Mouse (Mus musculus): ENCODE measurements around the gene Kif3b. TPM values are rescaled to one million over a fixed set of nuclear protein-coding genes. Genes with fewer than 3 reads are reported as not detected.
"Not testable (repeated sequence)": the region's sequence is repeated elsewhere in the genome, so short reads cannot be mapped to it uniquely, and the experiment has no call there.

Gene Kif3b
- polyA plus RNA-seq, 1 experiment from 2014 or later: 7.5 TPM

DNA sequence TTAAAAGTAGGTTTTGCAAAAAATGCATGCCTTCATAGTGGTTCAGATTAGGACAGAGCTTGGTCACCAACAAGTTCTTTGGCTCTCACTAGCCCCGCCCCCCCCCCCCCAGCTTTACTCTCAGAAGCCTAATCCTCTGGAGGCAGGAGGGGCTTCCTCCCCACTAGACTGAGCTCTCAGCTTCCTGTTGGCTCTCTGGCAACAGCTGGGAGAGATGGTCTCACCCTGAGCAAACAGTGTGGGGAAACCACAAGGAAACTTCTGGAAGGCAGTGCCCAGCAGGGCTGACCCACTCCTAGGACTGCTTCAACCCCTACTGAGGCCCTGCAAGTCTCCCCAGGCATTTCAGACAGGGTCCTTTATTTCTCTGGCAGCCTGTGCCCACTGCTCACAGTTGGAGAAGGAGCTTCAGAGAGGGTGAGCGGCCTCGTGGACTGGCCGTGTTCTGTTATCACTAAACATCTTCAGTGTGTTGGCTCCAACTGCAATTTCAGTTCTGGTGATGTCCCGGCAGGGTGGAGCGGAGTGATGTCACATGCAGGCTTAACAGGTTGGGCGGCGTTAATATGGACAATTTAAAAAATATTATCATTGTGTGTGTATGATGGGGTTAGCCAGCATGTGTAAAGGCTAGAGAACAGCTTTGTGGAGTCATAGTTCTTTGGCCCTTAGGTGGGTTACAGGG lies 20.8 kb upstream of the Kif3b start:
- not testable (repeated sequence) for H3K4me2 ChIP-seq; H3K27ac ChIP-seq (ENCODE audit: low read depth, low read length); H3K9ac ChIP-seq (ENCODE audit: low read length); H3K4me3 ChIP-seq (ENCODE audit: low read depth, low read length); H3K27me3 ChIP-seq (ENCODE audit: control insufficient read depth, insufficient read depth, low read length); DNase-seq (ENCODE audit: low spot score, missing footprints); H3K4me1 ChIP-seq (ENCODE audit: control insufficient read depth, insufficient read depth, low read length); H3K9me3 ChIP-seq (ENCODE audit: control insufficient read depth, low read length)
- peak; percentile 52 for ATAC-seq (ENCODE audit: low FRiP score)
- 68% methylated on average over 8 of the region's 8 CpGs for WGBS
- peaks cover 13% of the 10 kb centered on the region for H3K36me3 ChIP-seq (ENCODE audit: control insufficient read depth, insufficient read depth, low read length)

DNA sequence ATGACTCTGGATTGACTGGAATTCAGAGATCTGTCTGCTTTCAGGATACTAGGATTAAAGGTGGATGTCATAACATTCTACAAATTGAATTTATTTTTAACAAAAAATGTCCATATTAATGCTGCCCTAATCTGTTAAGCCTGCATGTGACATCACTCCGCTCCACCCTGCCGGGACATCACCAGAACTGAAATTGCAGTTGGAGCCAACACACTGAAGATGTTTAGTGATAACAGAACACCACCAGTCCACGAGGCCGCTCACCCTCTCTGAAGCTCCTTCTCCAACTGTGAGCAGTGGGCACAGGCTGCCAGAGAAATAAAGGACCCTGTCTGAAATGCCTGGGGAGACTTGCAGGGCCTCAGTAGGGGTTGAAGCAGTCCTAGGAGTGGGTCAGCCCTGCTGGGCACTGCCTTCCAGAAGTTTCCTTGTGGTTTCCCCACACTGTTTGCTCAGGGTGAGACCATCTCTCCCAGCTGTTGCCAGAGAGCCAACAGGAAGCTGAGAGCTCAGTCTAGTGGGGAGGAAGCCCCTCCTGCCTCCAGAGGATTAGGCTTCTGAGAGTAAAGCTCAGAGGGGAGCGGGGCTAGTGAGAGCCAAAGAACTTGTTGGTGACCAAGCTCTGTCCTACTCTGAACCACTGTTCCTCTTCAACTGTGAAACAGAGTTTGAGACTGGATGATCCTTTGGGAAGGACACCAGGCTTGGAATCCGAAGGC lies 16.9 kb upstream of the Kif3b start:
- H3K9me3 ChIP-seq (ENCODE audit: control insufficient read depth, low read length); H3K4me2 ChIP-seq; DNase-seq (ENCODE audit: low spot score, missing footprints); H3K9ac ChIP-seq (ENCODE audit: low read length); H3K4me3 ChIP-seq (ENCODE audit: low read depth, low read length); H3K27me3 ChIP-seq (ENCODE audit: control insufficient read depth, insufficient read depth, low read length); H3K27ac ChIP-seq (ENCODE audit: low read depth, low read length); H3K36me3 ChIP-seq (ENCODE audit: control insufficient read depth, insufficient read depth, low read length); H3K4me1 ChIP-seq (ENCODE audit: control insufficient read depth, insufficient read depth, low read length): not testable (repeated sequence)
- 72% methylated on average over 6 of the region's 6 CpGs for WGBS
- peak; percentile 33; the same call in 1 of the 2 replicates for ATAC-seq (ENCODE audit: low FRiP score)

DNA sequence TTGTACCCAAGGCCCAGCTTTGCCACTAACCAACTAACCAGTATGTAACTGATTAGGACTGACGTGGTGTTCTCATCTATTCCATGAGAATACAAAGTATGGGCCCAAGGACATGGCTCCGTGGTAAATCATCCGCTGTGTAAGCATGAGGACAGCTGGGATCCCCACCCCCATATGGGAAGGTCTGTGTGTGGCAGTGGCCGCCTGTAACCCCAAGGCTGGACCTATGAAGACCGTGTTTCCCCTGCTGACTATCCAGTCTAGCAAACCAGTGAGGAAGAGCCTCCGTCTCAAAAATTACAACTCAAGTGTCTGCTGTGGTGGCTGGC lies 16.3 kb upstream of the Kif3b start:
- no peaks in the 10 kb centered on the region for H3K36me3 ChIP-seq (ENCODE audit: control insufficient read depth, insufficient read depth, low read length)
- H3K4me1 ChIP-seq (ENCODE audit: control insufficient read depth, insufficient read depth, low read length): no peaks in the 10 kb centered on the region
- H3K4me3 ChIP-seq (ENCODE audit: low read depth, low read length): no peak overlapping the region
- H3K9ac ChIP-seq (ENCODE audit: low read length): no peak overlapping the region
- no peak overlapping the region for H3K4me2 ChIP-seq
- no peaks in the 10 kb centered on the region for H3K9me3 ChIP-seq (ENCODE audit: control insufficient read depth, low read length)
- ATAC-seq (ENCODE audit: low FRiP score) (no peak), DNase-seq (ENCODE audit: low spot score, missing footprints) (no peak)
- 79% methylated on average over 6 of the region's 6 CpGs for WGBS
- no peaks in the 10 kb centered on the region for H3K27me3 ChIP-seq (ENCODE audit: control insufficient read depth, insufficient read depth, low read length)
- no peak overlapping the region for H3K27ac ChIP-seq (ENCODE audit: low read depth, low read length)

DNA sequence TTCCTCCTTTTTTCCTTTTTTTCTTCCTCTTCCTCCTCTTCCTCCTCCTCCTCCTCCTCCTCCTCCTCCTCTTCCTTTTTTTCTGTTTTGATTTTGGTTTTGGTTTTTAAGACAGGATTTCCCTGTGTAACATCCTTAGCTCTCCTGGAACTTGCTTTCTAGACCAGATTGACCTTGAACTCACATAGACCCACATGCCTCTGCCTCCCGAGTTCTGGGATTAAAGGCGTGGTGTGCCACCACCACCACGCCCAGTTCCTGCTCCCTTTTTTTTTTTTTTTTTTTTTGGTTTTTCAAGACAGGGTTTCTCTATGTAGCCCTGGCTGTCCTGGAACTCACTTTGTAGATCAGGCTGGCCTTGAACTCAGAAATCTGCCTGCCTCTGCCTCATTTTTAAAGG lies 15.6 kb upstream of the Kif3b start:
- H3K36me3 ChIP-seq (ENCODE audit: control insufficient read depth, insufficient read depth, low read length); H3K9me3 ChIP-seq (ENCODE audit: control insufficient read depth, low read length); DNase-seq (ENCODE audit: low spot score, missing footprints); ATAC-seq (ENCODE audit: low FRiP score); H3K9ac ChIP-seq (ENCODE audit: low read length); H3K4me2 ChIP-seq; H3K27ac ChIP-seq (ENCODE audit: low read depth, low read length); H3K4me1 ChIP-seq (ENCODE audit: control insufficient read depth, insufficient read depth, low read length); H3K4me3 ChIP-seq (ENCODE audit: low read depth, low read length); H3K27me3 ChIP-seq (ENCODE audit: control insufficient read depth, insufficient read depth, low read length): not testable (repeated sequence)
- WGBS: 97% methylated on average over 3 of the region's 3 CpGs

DNA sequence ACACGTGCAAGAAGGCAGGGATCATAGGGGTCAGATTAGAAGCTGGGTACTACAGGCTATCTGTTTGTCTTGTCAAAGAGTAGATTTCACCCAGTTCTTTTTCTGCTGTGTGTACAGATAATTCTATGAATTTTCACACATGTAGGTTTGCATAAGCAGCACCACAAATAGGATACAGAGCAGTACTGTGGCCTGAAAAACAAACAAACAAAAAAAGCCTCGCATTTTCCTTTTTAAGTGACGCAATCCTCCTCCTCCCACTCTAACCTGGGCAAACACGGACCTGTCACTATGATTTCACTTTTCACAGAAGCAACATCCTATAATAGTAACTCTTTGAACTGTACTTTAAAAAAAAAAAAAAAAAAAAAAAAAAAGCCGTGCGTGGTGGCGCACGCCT lies 14.8 kb upstream of the Kif3b start:
- Histone ChIP-seq H3K36me3 (ENCODE audit: control insufficient read depth, insufficient read depth, low read length) (no peaks in the 10 kb centered on the region), H3K4me3 (ENCODE audit: low read depth, low read length) (no peak overlapping the region), H3K4me1 (ENCODE audit: control insufficient read depth, insufficient read depth, low read length) (no peaks in the 10 kb centered on the region), H3K9me3 (ENCODE audit: control insufficient read depth, low read length) (no peaks in the 10 kb centered on the region), H3K27me3 (ENCODE audit: control insufficient read depth, insufficient read depth, low read length) (no peaks in the 10 kb centered on the region), H3K4me2 (no peak overlapping the region), H3K9ac (ENCODE audit: low read length) (no peak overlapping the region), H3K27ac (ENCODE audit: low read depth, low read length) (no peak overlapping the region)
- DNase-seq (ENCODE audit: low spot score, missing footprints): no peak
- 93% methylated on average over 8 of the region's 8 CpGs for WGBS
- ATAC-seq (ENCODE audit: low FRiP score): no peak

DNA sequence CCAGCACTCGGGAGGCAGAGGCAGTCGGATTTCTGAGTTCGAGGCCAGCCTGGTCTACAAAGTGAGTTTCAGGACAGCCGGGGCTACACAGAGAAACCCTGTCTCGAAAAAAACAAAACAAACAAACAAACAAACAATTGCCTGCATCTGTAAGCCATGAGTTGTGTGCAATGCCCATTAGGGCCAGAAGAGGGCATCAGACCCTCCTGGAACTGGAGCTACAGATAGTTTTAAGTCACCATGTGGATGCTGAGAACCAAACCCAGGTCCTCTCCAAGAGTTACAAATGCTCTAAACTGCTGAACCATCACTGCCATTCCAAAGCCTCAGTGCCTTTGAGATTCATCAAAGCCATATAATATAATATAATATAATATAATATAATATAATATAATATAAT lies 14.4 kb upstream of the Kif3b start:
- not testable (repeated sequence) for DNase-seq (ENCODE audit: low spot score, missing footprints); H3K4me3 ChIP-seq (ENCODE audit: low read depth, low read length); H3K27ac ChIP-seq (ENCODE audit: low read depth, low read length); H3K9me3 ChIP-seq (ENCODE audit: control insufficient read depth, low read length); ATAC-seq (ENCODE audit: low FRiP score); H3K4me1 ChIP-seq (ENCODE audit: control insufficient read depth, insufficient read depth, low read length); H3K27me3 ChIP-seq (ENCODE audit: control insufficient read depth, insufficient read depth, low read length); H3K9ac ChIP-seq (ENCODE audit: low read length); H3K4me2 ChIP-seq; H3K36me3 ChIP-seq (ENCODE audit: control insufficient read depth, insufficient read depth, low read length)
- 89% methylated on average over 5 of the region's 5 CpGs for WGBS

DNA sequence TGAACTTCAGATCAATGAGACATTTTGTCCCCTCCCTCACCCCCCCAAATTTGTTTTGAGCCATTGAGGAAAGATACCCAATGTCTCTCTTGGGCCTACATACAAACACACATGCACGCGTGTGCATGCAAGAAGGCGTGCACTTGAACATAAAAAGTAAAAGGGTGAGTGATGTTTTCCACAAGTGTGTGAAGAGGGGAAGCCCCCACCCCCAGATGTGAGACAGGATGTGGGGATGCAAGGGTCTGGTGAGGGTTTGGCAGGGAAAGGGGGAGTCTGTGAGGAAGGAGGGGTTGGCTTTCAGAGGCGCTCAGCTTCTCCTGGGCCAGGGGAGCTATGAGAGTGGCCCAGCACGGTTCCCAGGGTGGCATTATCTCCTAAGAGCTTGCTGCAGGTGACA lies 12.9 kb upstream of the Kif3b start:
- Histone ChIP-seq H3K4me2 (no peak overlapping the region), H3K27ac (ENCODE audit: low read depth, low read length) (no peak overlapping the region), H3K27me3 (ENCODE audit: control insufficient read depth, insufficient read depth, low read length) (no peaks in the 10 kb centered on the region), H3K4me3 (ENCODE audit: low read depth, low read length) (no peak overlapping the region), H3K9me3 (ENCODE audit: control insufficient read depth, low read length) (no peaks in the 10 kb centered on the region), H3K4me1 (ENCODE audit: control insufficient read depth, insufficient read depth, low read length) (no peaks in the 10 kb centered on the region), H3K36me3 (ENCODE audit: control insufficient read depth, insufficient read depth, low read length) (no peaks in the 10 kb centered on the region), H3K9ac (ENCODE audit: low read length) (no peak overlapping the region)
- no peak for DNase-seq (ENCODE audit: low spot score, missing footprints)
- WGBS: 83% methylated on average over 5 of the region's 5 CpGs
- no peak for ATAC-seq (ENCODE audit: low FRiP score)

DNA sequence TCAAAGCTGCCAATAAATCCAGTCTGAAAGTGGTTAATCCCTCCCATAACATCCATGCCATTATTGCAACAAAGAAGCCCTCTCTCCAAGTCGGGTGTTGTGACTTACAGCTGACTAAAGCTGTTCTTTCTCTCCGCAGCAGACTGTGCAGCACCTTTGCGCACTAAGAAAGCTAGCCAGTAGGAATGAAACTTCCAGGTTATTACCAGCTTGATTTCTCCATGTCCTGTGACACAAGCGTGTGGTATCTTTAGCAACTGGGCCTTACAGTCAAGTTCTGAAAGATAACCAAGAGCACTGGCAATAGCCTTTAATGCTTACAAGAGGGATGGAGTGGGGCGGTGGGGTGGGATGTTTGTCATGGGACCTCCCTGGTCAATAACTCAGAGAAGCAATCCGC lies 7.3 kb upstream of the Kif3b start:
- WGBS: 86% methylated on average over 6 of the region's 6 CpGs

DNA sequence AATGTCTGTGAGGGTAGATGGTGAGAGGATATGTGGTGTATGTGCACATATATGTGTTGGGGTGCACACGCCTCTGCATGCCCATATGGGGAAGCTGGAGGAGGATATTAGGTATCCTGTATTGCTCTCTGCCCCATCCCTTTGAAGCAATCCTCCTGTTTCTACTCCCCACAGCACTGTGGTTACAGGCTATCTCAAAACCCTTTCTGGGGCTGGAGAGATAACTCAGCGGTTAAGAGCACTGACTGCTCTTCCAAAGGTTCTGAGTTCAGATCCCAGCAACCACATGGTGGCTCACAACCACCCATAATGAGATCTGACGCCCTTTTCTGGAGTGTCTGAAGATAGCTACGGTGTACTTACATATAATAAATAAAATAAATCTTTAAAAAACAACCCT lies 4.7 kb upstream of the Kif3b start:
- H3K4me2 ChIP-seq: no peak overlapping the region
- 82% methylated on average over 4 of the region's 4 CpGs for WGBS
- no peaks in the 10 kb centered on the region for H3K36me3 ChIP-seq (ENCODE audit: control insufficient read depth, insufficient read depth, low read length)
- H3K9me3 ChIP-seq (ENCODE audit: control insufficient read depth, low read length): no peaks in the 10 kb centered on the region
- DNase-seq (ENCODE audit: low spot score, missing footprints) (no peak), ATAC-seq (ENCODE audit: low FRiP score) (no peak)
- peaks cover 3% of the 10 kb centered on the region; the same call in 1 of the 2 replicates for H3K4me1 ChIP-seq (ENCODE audit: control insufficient read depth, insufficient read depth, low read length)
- no peak overlapping the region for H3K27ac ChIP-seq (ENCODE audit: low read depth, low read length)
- H3K4me3 ChIP-seq (ENCODE audit: low read depth, low read length): no peak overlapping the region
- no peak overlapping the region for H3K9ac ChIP-seq (ENCODE audit: low read length)
- no peaks in the 10 kb centered on the region for H3K27me3 ChIP-seq (ENCODE audit: control insufficient read depth, insufficient read depth, low read length)

More for the DNA sequence above, 7.3 kb upstream of the Kif3b start:
- ATAC-seq (ENCODE audit: low FRiP score): no peak
- Histone ChIP-seq H3K9ac (ENCODE audit: low read length) (no peak overlapping the region), H3K4me1 (ENCODE audit: control insufficient read depth, insufficient read depth, low read length) (no peaks in the 10 kb centered on the region), H3K4me2 (no peak overlapping the region), H3K27ac (ENCODE audit: low read depth, low read length) (no peak overlapping the region), H3K36me3 (ENCODE audit: control insufficient read depth, insufficient read depth, low read length) (no peaks in the 10 kb centered on the region), H3K9me3 (ENCODE audit: control insufficient read depth, low read length) (no peaks in the 10 kb centered on the region), H3K27me3 (ENCODE audit: control insufficient read depth, insufficient read depth, low read length) (no peaks in the 10 kb centered on the region), H3K4me3 (ENCODE audit: low read depth, low read length) (no peak overlapping the region)
- DNase-seq (ENCODE audit: low spot score, missing footprints): no peak
